Mouse (Mus musculus): Measurements from ENCODE around the gene D430041D05Rik. TPM values are rescaled to one million over a fixed set of nuclear protein-coding genes. Genes with fewer than 3 reads are reported as not detected.

The D430041D05Rik gene
- polyA plus RNA-seq, 1 experiment from 2014 or later, result 1.7 TPM

GRCm38 (mm10) chr2:104242055-104242454 lies 168.8 kb downstream of the D430041D05Rik start:
- Histone ChIP-seq H3K36me3 (no peaks in the 10 kb centered on the region), H3K9me3 (no peaks in the 10 kb centered on the region), H3K4me1 (replicated peaks) (peaks cover 3% of the 10 kb centered on the region; the same call in 1 of the 2 replicates), H3K27me3 (ENCODE audit: insufficient read depth, poor library complexity, severe bottlenecking) (no peaks in the 10 kb centered on the region), H3K4me3 (no peak overlapping the region), H3K27ac (no peak overlapping the region)
- DNase-seq (ENCODE audit: low spot score), result no peak
- WGBS, result 78% methylated on average over 5 of the region's 5 CpGs

- H3K4me1 ChIP-seq (replicated peaks), result no peaks in the 10 kb centered on the region; the same call in 1 of the 2 replicates
- no peak overlapping the region for H3K27ac ChIP-seq
- 93% methylated on average over 4 of the region's 4 CpGs for WGBS
Measured at GRCm38 (mm10) chr2:104237141-104237540, 173.7 kb downstream of the D430041D05Rik start.

GRCm38 (mm10) chr2:104230444-104230843 lies 180.4 kb downstream of the D430041D05Rik start:
- Histone ChIP-seq H3K4me3 (no peak overlapping the region), H3K27ac (no peak overlapping the region), H3K9me3 (no peaks in the 10 kb centered on the region), H3K27me3 (ENCODE audit: insufficient read depth, poor library complexity, severe bottlenecking) (peaks cover 11% of the 10 kb centered on the region), H3K36me3 (no peaks in the 10 kb centered on the region), H3K4me1 (replicated peaks) (no peaks in the 10 kb centered on the region)
- no peak for DNase-seq (ENCODE audit: low spot score)
- WGBS, result 54% methylated on average over 2 of the region's 2 CpGs

More at GRCm38 (mm10) chr2:104237141-104237540, 173.7 kb downstream of the D430041D05Rik start:
- Histone ChIP-seq H3K9me3 (no peaks in the 10 kb centered on the region), H3K4me3 (no peak overlapping the region), H3K27me3 (ENCODE audit: insufficient read depth, poor library complexity, severe bottlenecking) (no peaks in the 10 kb centered on the region), H3K36me3 (no peaks in the 10 kb centered on the region)
- DNase-seq (ENCODE audit: low spot score), result no peak

- no peak overlapping the region for H3K27ac ChIP-seq
- peaks cover 51% of the 10 kb centered on the region for H3K27me3 ChIP-seq (ENCODE audit: insufficient read depth, poor library complexity, severe bottlenecking)
- no peaks in the 10 kb centered on the region for H3K36me3 ChIP-seq
- H3K4me1 ChIP-seq (replicated peaks), result no peaks in the 10 kb centered on the region
- no peak for DNase-seq (ENCODE audit: low spot score)
- no peaks in the 10 kb centered on the region for H3K9me3 ChIP-seq
- 88% methylated on average over 4 of the region's 4 CpGs for WGBS
- no peak overlapping the region for H3K4me3 ChIP-seq
Measured at GRCm38 (mm10) chr2:104226057-104226456, 184.8 kb downstream of the D430041D05Rik start.

- peaks cover 36% of the 10 kb centered on the region for H3K4me1 ChIP-seq (replicated peaks)
- peak; percentile 32 for DNase-seq (ENCODE audit: low spot score)
- H3K27me3 ChIP-seq (ENCODE audit: insufficient read depth, poor library complexity, severe bottlenecking), result peaks cover 81% of the 10 kb centered on the region
- H3K27ac ChIP-seq, result peak overlapping the region; percentile 35; the same call in 1 of the 2 replicates
- H3K36me3 ChIP-seq, result no peaks in the 10 kb centered on the region
- no peaks in the 10 kb centered on the region for H3K9me3 ChIP-seq
- WGBS, result 47% methylated on average over 14 of the region's 14 CpGs
- H3K4me3 ChIP-seq, result no peak overlapping the region
Measured at GRCm38 (mm10) chr2:104219733-104220391, 191.0 kb downstream of the D430041D05Rik start.

- Histone ChIP-seq H3K27ac (peak overlapping the region; percentile 62; the same call in 1 of the 2 replicates), H3K4me3 (no peak overlapping the region), H3K36me3 (no peaks in the 10 kb centered on the region), H3K27me3 (ENCODE audit: insufficient read depth, poor library complexity, severe bottlenecking) (peaks cover 83% of the 10 kb centered on the region), H3K9me3 (no peaks in the 10 kb centered on the region), H3K4me1 (replicated peaks) (peaks cover 36% of the 10 kb centered on the region)
- WGBS, result 69% methylated on average over 9 of the region's 9 CpGs
- DNase-seq (ENCODE audit: low spot score), result no peak
Measured at GRCm38 (mm10) chr2:104218588-104219065, 192.2 kb downstream of the D430041D05Rik start.

- H3K9me3 ChIP-seq, result no peaks in the 10 kb centered on the region
- no peaks in the 10 kb centered on the region for H3K36me3 ChIP-seq
- no peak for DNase-seq (ENCODE audit: low spot score)
- H3K27ac ChIP-seq, result peak overlapping the region; percentile 62
- H3K4me1 ChIP-seq (replicated peaks), result peaks cover 36% of the 10 kb centered on the region
- H3K4me3 ChIP-seq, result no peak overlapping the region
- H3K27me3 ChIP-seq (ENCODE audit: insufficient read depth, poor library complexity, severe bottlenecking), result peaks cover 83% of the 10 kb centered on the region
- 56% methylated on average over 10 of the region's 10 CpGs for WGBS
Measured at GRCm38 (mm10) chr2:104218114-104218513, 192.7 kb downstream of the D430041D05Rik start.

GRCm38 (mm10) chr2:104209408-104209807 lies 201.4 kb downstream of the D430041D05Rik start:
- Histone ChIP-seq H3K27me3 (ENCODE audit: insufficient read depth, poor library complexity, severe bottlenecking) (peaks cover 26% of the 10 kb centered on the region), H3K4me1 (replicated peaks) (peaks cover 11% of the 10 kb centered on the region), H3K27ac (no peak overlapping the region), H3K4me3 (no peak overlapping the region), H3K9me3 (no peaks in the 10 kb centered on the region), H3K36me3 (no peaks in the 10 kb centered on the region)
- 77% methylated on average over 2 of the region's 2 CpGs for WGBS
- no peak for DNase-seq (ENCODE audit: low spot score)

GRCm38 (mm10) chr2:104208415-104208814 lies 202.4 kb downstream of the D430041D05Rik start:
- no peak for DNase-seq (ENCODE audit: low spot score)
- Histone ChIP-seq H3K4me1 (replicated peaks) (peaks cover 11% of the 10 kb centered on the region), H3K27ac (no peak overlapping the region), H3K9me3 (no peaks in the 10 kb centered on the region), H3K27me3 (ENCODE audit: insufficient read depth, poor library complexity, severe bottlenecking) (peaks cover 16% of the 10 kb centered on the region), H3K4me3 (no peak overlapping the region), H3K36me3 (no peaks in the 10 kb centered on the region)
- 75% methylated on average over 5 of the region's 5 CpGs for WGBS

GRCm38 (mm10) chr2:104207948-104208347 lies 202.9 kb downstream of the D430041D05Rik start:
- no peaks in the 10 kb centered on the region for H3K9me3 ChIP-seq
- no peaks in the 10 kb centered on the region for H3K36me3 ChIP-seq
- 28% methylated on average over 10 of the region's 10 CpGs for WGBS
- peaks cover 11% of the 10 kb centered on the region for H3K4me1 ChIP-seq (replicated peaks)
- H3K27ac ChIP-seq, result peak overlapping the region; percentile 66
- H3K27me3 ChIP-seq (ENCODE audit: insufficient read depth, poor library complexity, severe bottlenecking), result peaks cover 12% of the 10 kb centered on the region
- peak; percentile 46 for DNase-seq (ENCODE audit: low spot score)
- no peak overlapping the region for H3K4me3 ChIP-seq

GRCm38 (mm10) chr2:104205623-104206022 lies 205.2 kb downstream of the D430041D05Rik start:
- Histone ChIP-seq H3K36me3 (no peaks in the 10 kb centered on the region), H3K27ac (no peak overlapping the region), H3K4me1 (replicated peaks) (peaks cover 15% of the 10 kb centered on the region), H3K27me3 (ENCODE audit: insufficient read depth, poor library complexity, severe bottlenecking) (no peaks in the 10 kb centered on the region), H3K4me3 (no peak overlapping the region), H3K9me3 (no peaks in the 10 kb centered on the region)
- 76% methylated on average over 8 of the region's 8 CpGs for WGBS
- DNase-seq (ENCODE audit: low spot score), result no peak

- no peaks in the 10 kb centered on the region for H3K9me3 ChIP-seq
Measured at GRCm38 (mm10) chr2:104200211-104200610, 210.6 kb downstream of the D430041D05Rik start.

GRCm38 (mm10) chr2:104198186-104198585 lies 212.6 kb downstream of the D430041D05Rik start:
- Histone ChIP-seq H3K27ac (no peak overlapping the region), H3K36me3 (no peaks in the 10 kb centered on the region), H3K9me3 (no peaks in the 10 kb centered on the region), H3K4me3 (no peak overlapping the region), H3K27me3 (ENCODE audit: insufficient read depth, poor library complexity, severe bottlenecking) (no peaks in the 10 kb centered on the region), H3K4me1 (replicated peaks) (0 out of 2 replicates have a peak, but pooled peaks cover 10% of the 10 kb centered on the region)
- DNase-seq (ENCODE audit: low spot score), result no peak
- 73% methylated on average over 6 of the region's 6 CpGs for WGBS

More at GRCm38 (mm10) chr2:104200211-104200610, 210.6 kb downstream of the D430041D05Rik start:
- no peaks in the 10 kb centered on the region for H3K27me3 ChIP-seq (ENCODE audit: insufficient read depth, poor library complexity, severe bottlenecking)
- H3K4me3 ChIP-seq, result no peak overlapping the region
- no peaks in the 10 kb centered on the region for H3K36me3 ChIP-seq
- H3K4me1 ChIP-seq (replicated peaks), result 0 out of 2 replicates have a peak, but pooled peaks cover 10% of the 10 kb centered on the region
- whole genome bisulfite sequencing, result 56% methylated on average over 3 of the region's 3 CpGs
- no peak overlapping the region for H3K27ac ChIP-seq
- DNase-seq (ENCODE audit: low spot score), result no peak
